Mouse (Mus musculus): ENCODE measurements around the gene Gpr26.

Gene Gpr26

DNA sequence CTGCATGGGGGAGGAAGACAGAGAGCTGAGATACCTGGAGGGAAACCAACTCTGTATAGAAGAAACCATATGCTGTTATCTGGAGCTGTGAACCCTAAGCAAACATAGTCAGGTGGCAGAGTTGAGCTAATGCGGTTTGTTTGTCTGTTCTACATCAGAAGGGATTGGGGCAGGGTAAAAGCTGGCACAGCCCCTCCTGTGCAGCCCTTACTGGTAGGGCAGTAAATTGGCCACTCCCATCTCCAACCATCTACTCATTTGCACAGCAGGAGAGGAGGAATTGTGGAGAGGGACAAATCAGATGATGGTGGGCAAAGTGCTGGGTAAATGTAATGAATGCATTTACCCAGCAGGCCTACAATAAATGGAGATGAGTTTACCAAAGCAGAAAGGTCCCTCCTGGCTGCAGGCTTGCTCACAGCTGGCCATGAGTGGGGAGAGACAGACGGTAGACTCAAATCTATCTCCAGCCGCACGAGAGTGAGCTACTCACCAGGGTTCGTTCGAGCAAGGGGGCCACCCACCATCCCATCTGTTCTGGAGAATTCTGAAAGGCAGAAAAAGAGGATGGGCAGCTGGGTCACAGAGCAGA lies 65.8 kb downstream of the Gpr26 start:
- no peak for DNase-seq

Data from retina, postnatal 1 day (tissue).